Mouse (Mus musculus) gastrocnemius, adult 18-20 months (tissue): ENCODE measurements around the gene Olfr483. TPM values are rescaled to one million over a fixed set of nuclear protein-coding genes. Genes with fewer than 3 reads are reported as not detected.

Source experiments
- DNase-seq: peaks from one replicate; pipeline ENCODE4 v3.0.0; 2021; ENCODE audit warnings: low spot score
- long read RNA-seq, 2 experiments: library from polyadenylated mRNA; stranded (forward); transcript quantifications; one replicate each; pipeline ENCODE4 v2.0.0; 2021
- total RNA-seq, 2 experiments: library from RNA; stranded (reverse); gene quantifications; 2 replicates each; pipeline ENCODE4 v1.2.3; 2021

The Olfr483 gene
- total RNA-seq, result not detected
- long read RNA-seq, experiment 1, result 0 reads
- long read RNA-seq, experiment 2, result 0 reads

DNA sequence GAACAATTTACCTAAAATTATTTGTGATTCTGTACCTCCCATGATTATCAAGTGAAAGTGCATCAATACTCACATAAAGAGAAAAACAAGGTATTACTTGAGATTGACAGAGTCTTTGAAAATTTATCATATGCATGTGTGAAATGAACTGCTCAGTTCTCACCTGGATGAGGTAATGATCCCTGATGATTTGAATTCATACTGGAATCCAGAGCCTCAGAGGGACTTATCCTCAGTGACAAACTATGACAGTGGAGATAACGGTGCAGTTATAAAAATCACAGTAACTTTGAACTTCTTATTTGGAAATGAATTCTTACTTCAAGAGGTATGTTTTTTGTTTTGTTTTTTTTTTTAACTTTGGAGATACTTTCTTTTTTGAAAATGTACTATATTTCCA, at the start of gene Olfr483:
TSS of gene Olfr483 (plus strand) at position 301 of the 400 bp plus-strand sequence.
- DNase-seq, result no peak

DNA sequence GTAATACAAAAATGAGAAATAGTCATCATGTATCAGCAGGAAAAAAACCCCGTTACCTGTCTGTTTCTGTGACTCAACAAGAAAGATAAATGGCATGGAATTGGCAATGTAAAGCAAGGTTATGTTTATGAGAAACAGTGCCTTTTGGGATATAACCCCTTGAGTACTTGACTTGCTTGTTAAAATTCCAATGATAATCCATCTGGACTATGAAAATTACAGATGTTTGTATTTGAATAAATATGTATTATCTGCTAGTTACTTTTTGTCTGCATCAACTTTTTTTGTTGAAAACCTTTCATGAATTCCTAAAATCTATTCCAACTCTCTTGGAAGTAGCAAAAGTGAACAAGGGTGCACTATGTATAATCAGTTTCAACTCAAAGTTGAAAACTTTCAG, 33.4 kb upstream of the Olfr483 start, which contains the start of gene Olfr480:
TSS of gene Olfr480 (minus strand) at position 101 of the 400 bp plus-strand sequence.
- no peak for DNase-seq

DNA sequence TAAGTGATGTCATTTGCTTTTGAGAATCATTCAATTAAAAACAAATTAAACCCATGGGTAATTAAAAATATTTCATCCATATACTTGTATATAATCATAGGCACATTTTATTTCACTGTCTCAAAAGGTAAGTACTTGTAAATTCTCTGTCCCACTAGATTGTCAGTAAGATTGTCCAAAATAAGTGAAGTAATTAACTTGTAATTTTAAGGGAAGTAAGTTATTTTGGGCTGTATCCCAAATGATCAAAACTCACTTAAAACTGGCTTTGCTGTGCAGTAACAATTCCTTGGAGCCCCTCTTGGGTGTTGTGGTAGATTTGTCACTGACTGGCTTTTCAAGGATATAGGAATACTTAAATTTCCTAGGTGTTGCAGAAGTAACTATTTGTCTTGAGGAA, 21.1 kb upstream of the Olfr483 start, which contains the start of gene Olfr481:
TSS of gene Olfr481 (plus strand) at position 301 of the 400 bp plus-strand sequence.
- DNase-seq, result no peak

DNA sequence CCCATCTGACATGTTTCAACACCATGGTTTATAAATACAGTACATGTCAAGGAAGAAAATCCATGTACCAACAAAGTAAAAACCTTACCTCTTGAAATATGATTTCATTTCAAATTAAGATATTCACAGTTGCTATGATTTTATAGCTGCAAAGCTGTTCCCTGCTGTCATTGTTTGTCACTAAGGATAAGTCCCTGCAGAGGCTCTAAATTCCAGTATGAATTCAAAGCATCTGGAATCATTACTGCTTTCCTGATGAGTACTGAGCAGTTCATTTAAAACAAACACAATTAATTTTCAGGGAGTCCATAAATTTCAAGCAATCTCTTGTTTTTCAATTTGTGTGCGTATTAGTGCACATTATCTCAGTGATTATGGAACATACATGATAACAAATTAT, 3.2 kb upstream of the Olfr483 start, which contains the start of gene Olfr482:
TSS of gene Olfr482 (minus strand) at position 101 of the 400 bp plus-strand sequence.
- DNase-seq, result no peak

DNA sequence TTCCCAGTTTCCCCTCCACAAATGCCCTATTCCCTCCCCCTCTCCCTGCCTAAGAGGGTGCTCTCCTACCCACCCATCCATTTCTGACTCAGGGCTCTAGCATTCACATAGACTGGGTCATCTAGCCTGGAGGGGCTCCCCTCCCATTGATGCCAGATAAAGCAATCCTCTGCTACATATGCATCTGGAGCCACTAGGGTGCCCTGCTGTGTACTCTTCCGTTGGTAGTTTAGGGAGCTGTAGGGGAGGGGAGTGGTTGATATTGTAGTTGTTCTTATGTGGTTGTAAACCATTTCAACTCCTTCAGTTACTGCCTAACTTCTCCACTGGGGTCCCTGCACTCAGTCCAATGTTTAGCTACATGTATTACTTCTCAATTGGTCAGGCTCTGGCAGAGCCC, 20.0 kb downstream of the Olfr483 start:
- no peak for DNase-seq

DNA sequence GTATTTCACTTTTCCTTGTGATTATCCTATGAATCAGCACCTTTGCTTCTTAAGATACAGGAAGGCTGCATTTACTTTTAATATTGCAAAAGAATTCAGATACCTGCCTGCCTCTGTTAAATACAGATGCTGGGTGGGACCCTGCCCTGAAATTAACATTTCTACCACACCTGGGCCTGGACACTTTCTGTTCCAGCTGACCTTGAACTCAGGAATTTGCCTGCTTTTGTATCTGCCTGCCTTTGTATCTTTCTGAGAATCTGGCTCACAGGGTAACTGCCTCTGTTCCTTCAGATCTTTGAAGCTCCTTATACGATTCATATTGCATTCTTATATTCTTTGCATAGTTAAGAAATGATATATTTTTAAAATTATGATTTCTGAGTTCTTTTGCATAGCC, 20.8 kb downstream of the Olfr483 start:
- DNase-seq, result no peak

DNA sequence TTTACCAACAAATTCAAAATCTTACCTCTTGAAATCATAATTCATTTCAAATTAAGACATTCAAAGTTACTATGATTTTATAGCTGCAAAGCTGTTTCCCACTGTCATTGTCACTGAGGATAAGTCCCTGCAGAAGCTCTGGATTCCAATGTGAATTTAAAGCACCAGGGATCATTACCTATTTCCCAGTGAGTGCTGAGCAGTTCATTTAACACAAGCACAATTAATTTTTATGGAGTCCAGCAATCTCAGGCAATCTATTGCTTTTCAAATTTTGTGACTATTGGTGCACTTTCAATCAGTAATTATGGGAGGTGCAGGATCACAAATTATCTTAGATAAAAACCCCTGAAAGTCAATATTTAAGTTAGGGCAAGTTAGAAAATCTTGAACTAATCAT, 26.7 kb downstream of the Olfr483 start, which contains the start of gene Olfr484:
TSS of gene Olfr484 (minus strand) at position 101 of the 400 bp plus-strand sequence.
- no peak for DNase-seq

Other genes starting within 250 kb of the Olfr483 start
- not detected for gene Olfr472, start 202.9 kb upstream of the Olfr483 start, total RNA-seq
- gene Olfr473, start 170.4 kb upstream of the Olfr483 start, total RNA-seq, result not detected
- not detected for gene Olfr474, start 146.2 kb upstream of the Olfr483 start, total RNA-seq
- gene Olfr476, start 136.0 kb upstream of the Olfr483 start, total RNA-seq, result not detected
- gene Olfr477, start 114.2 kb upstream of the Olfr483 start, total RNA-seq, result not detected
- not detected for gene Olfr478, start 66.9 kb upstream of the Olfr483 start, total RNA-seq
- not detected for gene Olfr479, start 50.2 kb upstream of the Olfr483 start, total RNA-seq
- gene Olfr480, start 33.5 kb upstream of the Olfr483 start, total RNA-seq, result not detected
- gene Olfr481, start 21.0 kb upstream of the Olfr483 start, total RNA-seq, result not detected
- gene Olfr482, start 3.3 kb upstream of the Olfr483 start, total RNA-seq, result under 1 TPM; 0.85 to 0.94 TPM
- gene Olfr484, start 26.6 kb downstream of the Olfr483 start, total RNA-seq, result not detected
- not detected for gene Olfr485, start 59.0 kb downstream of the Olfr483 start, total RNA-seq
- gene Olfr486, start 71.9 kb downstream of the Olfr483 start, total RNA-seq, result not detected
- gene Olfr487, start 113.8 kb downstream of the Olfr483 start, total RNA-seq, result not detected
- gene Olfr488, start 157.5 kb downstream of the Olfr483 start, total RNA-seq, result not detected
- gene Olfr490, start 188.1 kb downstream of the Olfr483 start, total RNA-seq, result not detected
- not detected for gene Olfr491, start 212.6 kb downstream of the Olfr483 start, total RNA-seq
- gene Olfr492, start 222.8 kb downstream of the Olfr483 start, total RNA-seq, result not detected
- gene Olfr493, start 246.1 kb downstream of the Olfr483 start, total RNA-seq, result not detected